Mouse (Mus musculus): ENCODE results near the gene Xrcc6. TPM values are rescaled to one million over a fixed set of nuclear protein-coding genes. Genes with fewer than 3 reads are reported as not detected.

The Xrcc6 gene
- polyA plus RNA-seq (2012; rRNA removed; ENCODE audit: low replicate concordance): 17.4 and 31.6 TPM in 2 replicates

DNA sequence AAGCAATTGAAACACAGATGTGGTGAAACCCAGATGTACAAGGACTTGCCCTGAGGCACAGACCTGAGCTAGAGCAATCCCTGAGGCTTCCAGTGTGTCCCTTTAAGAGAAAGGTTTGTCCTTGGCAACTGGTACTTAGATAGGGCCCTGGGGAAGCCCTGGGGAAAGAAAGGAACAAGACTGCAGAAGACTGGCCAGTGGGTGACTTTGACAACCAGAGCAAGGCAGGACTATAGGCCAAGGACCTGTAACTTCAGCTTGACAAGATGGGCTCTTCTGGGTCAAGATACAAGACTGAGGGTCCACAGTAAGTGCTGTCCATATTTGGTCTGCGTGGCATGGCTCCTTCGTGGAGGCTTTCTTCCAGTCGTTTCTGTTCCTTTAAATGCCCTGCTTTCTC, at the start of gene Xrcc6:
Gene Xrcc6 (plus strand): TSS at position 190 of the 400 bp plus-strand sequence.

DNA sequence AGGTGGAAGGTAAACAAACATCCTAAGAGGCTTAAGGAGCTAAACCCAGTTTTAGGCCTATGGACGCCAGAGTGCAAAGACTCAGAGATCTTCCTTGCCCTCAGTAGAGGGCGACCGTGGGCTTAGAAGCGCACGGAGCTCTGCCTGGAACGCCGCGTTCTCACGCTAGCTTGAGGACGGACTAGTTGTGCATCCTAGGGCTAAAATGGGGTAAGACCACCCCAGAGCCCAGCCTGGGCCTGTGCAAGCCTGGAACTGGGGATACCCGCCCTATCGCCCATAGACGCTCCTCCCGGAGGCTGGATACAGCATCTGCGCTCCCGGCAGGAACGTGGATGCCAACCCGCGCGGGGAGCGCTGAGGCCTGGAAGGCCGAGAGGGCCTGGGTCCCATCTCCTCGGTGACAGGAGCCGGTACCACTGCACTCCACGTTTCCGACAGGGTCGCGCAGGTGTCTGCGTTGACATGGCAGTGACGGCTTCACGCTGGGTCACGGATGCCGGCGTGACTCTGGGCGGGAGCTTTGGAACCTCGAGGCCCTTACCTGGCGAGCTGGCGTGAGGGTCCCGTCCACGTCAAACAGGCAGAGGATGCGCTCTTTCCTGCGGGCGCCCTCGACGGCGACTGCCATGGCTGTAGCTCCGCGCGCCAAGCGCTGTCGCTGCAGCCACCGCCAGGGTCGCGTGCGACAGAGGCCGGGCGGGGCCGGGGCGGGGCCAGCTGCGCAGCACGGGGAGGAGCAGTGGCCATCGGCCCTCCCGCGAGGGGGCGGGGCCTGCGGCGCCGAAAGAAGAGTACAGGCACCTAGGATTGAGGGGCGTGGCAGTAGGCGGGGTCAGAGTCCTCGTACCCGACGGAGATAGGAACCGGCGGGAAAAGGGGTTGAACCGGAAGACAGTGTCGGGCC, 27.2 kb upstream of the Xrcc6 start, which contains the start of gene Pmm1:
Gene Pmm1 (minus strand): TSS at position 760 of the 907 bp plus-strand sequence.

DNA sequence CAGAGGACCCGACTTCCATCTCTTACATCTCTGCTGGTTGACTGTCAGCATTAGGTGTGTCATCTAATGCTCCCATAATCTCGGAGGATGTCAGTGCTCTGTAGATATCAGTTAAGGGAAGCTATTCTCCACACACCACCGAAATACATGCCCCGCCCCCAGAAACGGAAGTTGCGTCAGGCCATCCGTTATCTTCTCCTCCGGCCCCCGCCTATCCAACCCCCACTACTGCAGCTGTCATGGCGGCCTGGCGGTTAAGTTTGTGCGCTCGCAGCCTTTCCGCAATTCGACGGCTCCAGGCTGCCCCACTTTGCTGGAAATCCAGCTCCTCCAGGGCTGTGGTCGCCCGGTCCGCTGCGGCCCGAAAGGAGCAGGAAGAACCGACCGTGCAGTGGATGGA, 7.3 kb upstream of the Xrcc6 start, which contains the start of gene 1700029P11Rik:
Gene 1700029P11Rik (plus strand): TSS at position 220 of the 400 bp plus-strand sequence.

DNA sequence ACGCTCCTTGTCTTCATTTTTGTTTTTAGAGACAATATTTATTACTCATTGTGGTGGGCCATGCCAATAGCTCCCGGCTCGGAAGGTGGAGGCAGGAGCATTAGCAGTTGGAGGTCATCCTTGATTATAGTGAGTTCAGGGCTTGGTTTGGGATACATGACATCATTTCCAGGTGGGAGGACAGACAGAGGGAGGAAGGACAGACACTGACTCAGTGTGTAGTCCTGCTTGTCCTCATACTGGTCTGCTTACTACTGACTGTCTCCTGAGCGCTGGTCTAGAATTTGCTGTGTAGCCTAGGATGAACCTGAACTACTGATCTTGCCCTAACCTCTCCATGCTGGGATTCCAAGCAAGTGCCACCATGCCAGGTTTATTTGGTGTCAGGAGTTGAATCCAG, 46.1 kb downstream of the Xrcc6 start, which contains the start of gene Desi1:
Gene Desi1 (minus strand): TSS at position 101 of the 400 bp plus-strand sequence.

DNA sequence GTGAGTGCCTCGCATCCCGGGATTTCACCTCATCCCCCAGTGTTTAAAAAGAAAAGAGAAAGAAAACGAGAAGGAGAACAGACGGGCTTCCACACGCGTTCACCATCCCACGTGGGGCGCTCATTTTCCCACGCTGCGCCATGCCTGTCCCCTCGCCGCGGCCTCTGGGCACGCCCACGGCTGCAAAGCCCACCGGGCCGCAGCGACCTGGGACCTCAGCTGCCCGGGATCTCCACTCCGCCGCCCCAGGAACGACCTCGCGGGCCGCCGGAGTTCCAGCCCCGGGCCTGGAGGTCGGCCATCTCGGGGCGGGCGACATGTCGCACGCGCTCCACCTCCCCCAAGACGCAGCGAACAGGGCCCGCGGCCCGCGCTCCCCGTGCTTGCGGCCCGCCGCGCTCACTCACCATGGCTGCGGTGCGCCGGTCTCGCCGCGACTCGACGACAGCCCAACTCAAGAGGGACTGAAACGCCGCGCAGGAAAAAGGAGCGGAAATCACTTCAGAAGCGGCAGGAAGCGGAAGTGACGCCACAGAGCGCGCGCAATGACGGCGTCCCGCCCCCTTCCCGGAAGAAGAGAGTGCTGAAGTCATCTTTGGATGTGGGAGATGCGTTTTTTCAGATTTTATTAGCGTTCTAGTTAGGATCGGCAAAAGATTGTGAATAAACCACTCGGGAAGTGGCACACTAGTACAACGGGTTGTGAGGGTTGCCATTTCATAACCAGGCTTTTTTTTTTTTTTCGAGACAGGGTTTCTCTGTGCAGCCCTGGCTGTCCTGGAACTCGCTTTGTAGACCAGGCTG, 59.6 kb downstream of the Xrcc6 start, which contains the start of gene Snu13:
Gene Snu13 (minus strand): TSS at position 519 of the 804 bp plus-strand sequence.

DNA sequence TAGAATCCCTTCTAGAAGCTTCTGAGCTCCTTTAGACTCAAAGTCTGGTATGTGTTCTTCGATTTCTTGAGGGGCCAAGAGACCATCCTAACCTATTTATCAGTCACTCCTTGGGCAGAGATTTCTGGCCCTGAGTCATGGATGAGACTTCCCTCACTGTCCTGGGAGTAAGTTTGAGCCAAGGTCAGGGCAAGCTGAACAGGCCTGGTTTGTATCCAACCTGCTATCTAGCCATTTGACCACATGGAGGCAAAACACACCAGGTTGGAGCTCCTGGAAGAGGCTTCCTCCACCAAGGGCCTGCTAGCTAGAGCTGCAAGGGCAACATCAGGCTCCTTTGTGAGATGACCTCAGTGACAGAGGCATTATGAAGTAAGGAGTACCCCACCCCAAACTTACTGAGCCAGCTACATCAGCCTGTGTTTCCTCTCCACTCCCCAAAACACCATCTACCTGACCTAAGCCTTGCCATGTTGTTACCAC, 71.1 kb downstream of the Xrcc6 start, which contains the start of gene 4930407I10Rik:
Gene 4930407I10Rik (plus strand): TSS at position 433 of the 483 bp plus-strand sequence.

DNA sequence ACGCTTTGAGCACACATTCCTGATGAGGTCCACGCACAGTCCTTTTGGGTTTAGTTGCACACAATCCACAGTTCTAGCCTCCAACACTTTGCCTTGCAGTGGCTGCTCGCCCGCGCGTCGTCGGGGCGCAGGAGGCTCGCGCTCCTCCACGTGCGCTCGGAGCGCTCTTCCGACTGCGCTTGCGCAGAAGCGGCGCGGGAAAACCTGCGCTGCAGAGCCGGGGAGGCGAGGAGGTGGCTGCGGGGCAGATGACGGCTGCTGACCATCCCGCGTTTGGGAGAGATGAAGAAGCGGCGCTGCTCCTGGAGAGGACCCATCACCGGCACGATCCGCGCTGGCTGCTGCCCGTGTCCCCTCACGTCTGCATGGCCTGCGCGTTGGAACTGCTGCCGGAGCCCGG, 82.3 kb downstream of the Xrcc6 start, which contains the start of gene Mei1:
Gene Mei1 (plus strand): TSS at position 99 of the 400 bp plus-strand sequence.

Other genes with a start within 250 kb of the Xrcc6 start
- gene Zc3h7b, start 242.8 kb upstream of the Xrcc6 start, polyA plus RNA-seq (2012; rRNA removed; ENCODE audit: low replicate concordance): 33.6 and 43.6 TPM in 2 replicates
- gene Rangap1, start 242.3 kb upstream of the Xrcc6 start, polyA plus RNA-seq (2012; rRNA removed; ENCODE audit: low replicate concordance): 27.1 TPM in 2 replicates
- 44.7 and 88.0 TPM in 2 replicates for gene Tef, start 185.4 kb upstream of the Xrcc6 start, polyA plus RNA-seq (2012; rRNA removed; ENCODE audit: low replicate concordance)
- gene Tob2, start 129.0 kb upstream of the Xrcc6 start, polyA plus RNA-seq (2012; rRNA removed; ENCODE audit: low replicate concordance): 40.9 and 55.8 TPM in 2 replicates
- gene Phf5a, start 115.9 kb upstream of the Xrcc6 start, polyA plus RNA-seq (2012; rRNA removed; ENCODE audit: low replicate concordance): 22.5 and 46.1 TPM in 2 replicates
- 435 and 1,022 TPM in 2 replicates for gene Aco2, start 115.5 kb upstream of the Xrcc6 start, polyA plus RNA-seq (2012; rRNA removed; ENCODE audit: low replicate concordance)
- gene Polr3h, start 61.6 kb upstream of the Xrcc6 start, polyA plus RNA-seq (2012; rRNA removed; ENCODE audit: low replicate concordance): 11.1 and 17.7 TPM in 2 replicates
- 5.1 and 6.6 TPM in 2 replicates for gene Csdc2, start 51.1 kb upstream of the Xrcc6 start, polyA plus RNA-seq (2012; rRNA removed; ENCODE audit: low replicate concordance)
- 108 and 121 TPM in 2 replicates for gene Pmm1, start 26.9 kb upstream of the Xrcc6 start, polyA plus RNA-seq (2012; rRNA removed; ENCODE audit: low replicate concordance)
- not detected in 2 replicates for gene 1700029P11Rik, start 7.3 kb upstream of the Xrcc6 start, polyA plus RNA-seq (2012; rRNA removed; ENCODE audit: low replicate concordance)
- gene Desi1, start 46.0 kb downstream of the Xrcc6 start, polyA plus RNA-seq (2012; rRNA removed; ENCODE audit: low replicate concordance): 37.3 and 44.9 TPM in 2 replicates
- 53.7 and 64.9 TPM in 2 replicates for gene Snu13, start 59.8 kb downstream of the Xrcc6 start, polyA plus RNA-seq (2012; rRNA removed; ENCODE audit: low replicate concordance)
- gene 4930407I10Rik, start 71.3 kb downstream of the Xrcc6 start, polyA plus RNA-seq (2012; rRNA removed; ENCODE audit: low replicate concordance): not detected in 2 replicates
- gene Mei1, start 82.2 kb downstream of the Xrcc6 start, polyA plus RNA-seq (2012; rRNA removed; ENCODE audit: low replicate concordance): 0.04 TPM in 1 of 2 replicates, not detected in the other
- gene Ccdc134, start 140.1 kb downstream of the Xrcc6 start, polyA plus RNA-seq (2012; rRNA removed; ENCODE audit: low replicate concordance): 10.5 and 12.5 TPM in 2 replicates
- gene Srebf2, start 159.3 kb downstream of the Xrcc6 start, polyA plus RNA-seq (2012; rRNA removed; ENCODE audit: low replicate concordance): 145 and 311 TPM in 2 replicates
- 1.4 and 7.0 TPM in 2 replicates for gene Shisa8, start 225.0 kb downstream of the Xrcc6 start, polyA plus RNA-seq (2012; rRNA removed; ENCODE audit: low replicate concordance)
- 23.3 and 82.5 TPM in 2 replicates for gene Tnfrsf13c, start 236.5 kb downstream of the Xrcc6 start, polyA plus RNA-seq (2012; rRNA removed; ENCODE audit: low replicate concordance)

Data from mammary gland, adult 2 months (tissue).